ENCODE assay signal across 15 mouse cellular contexts in the genomic region with DNA sequence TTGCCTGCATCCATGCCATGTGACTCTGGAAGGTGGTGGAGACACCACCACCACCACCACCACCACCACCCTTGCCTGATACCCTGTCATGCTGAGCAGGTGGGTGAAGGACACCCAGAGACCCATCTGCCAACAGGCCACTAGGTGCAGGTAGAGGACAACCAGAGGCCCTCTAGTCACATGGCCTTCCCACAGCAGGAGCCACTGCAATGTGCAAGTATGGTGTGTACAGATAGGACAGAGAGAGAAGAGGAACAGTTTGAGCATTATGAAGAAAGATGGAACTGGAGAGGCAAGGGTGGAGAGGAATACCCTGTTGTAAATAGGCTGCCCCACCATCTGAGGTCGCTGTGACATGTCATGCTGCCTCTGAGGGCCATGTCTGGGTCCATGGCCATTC.
"Had no signal": no experiment of that assay in that cellular context is flagged by ENCODE, and none has a peak within 500 bp of the region (broad histone marks: within the 10 kb centered on the region; RNA-seq: fewer than 3 reads in every experiment).

No protein-coding gene starts in this region.

- H3K4me2 ChIP-seq: lung, embryonic 15.5 days; midbrain, embryonic 11.5 days; midbrain, embryonic 13.5 days; midbrain, embryonic 15.5 days; neural tube, embryonic 12.5 days had no signal

- H3K36me3 ChIP-seq: lung, embryonic 15.5 days; midbrain, embryonic 13.5 days; midbrain, embryonic 15.5 days; neural tube, embryonic 12.5 days had no signal

- ATAC-seq: lung, postnatal 0 days; midbrain, embryonic 13.5 days; midbrain, embryonic 15.5 days had no signal

- H3K9me3 ChIP-seq: lung, embryonic 15.5 days; midbrain, embryonic 13.5 days; midbrain, embryonic 15.5 days; neural tube, embryonic 12.5 days had no signal

- DNase-seq: lung, adult 2 months; lung, postnatal 14 days; lung, postnatal 36 days; right cerebral cortex, postnatal 14 days; thymus, adult 18-20 months; thymus, postnatal 14 days; thymus, postnatal 36 days had no signal

- H3K27ac ChIP-seq: lung, embryonic 15.5 days; macrophage; midbrain, embryonic 13.5 days; midbrain, embryonic 15.5 days; neural tube, embryonic 12.5 days had no signal

- H3K4me3 ChIP-seq: lung, embryonic 15.5 days; megakaryocyte, embryonic 14.5 days; midbrain, embryonic 13.5 days; midbrain, embryonic 15.5 days; neural tube, embryonic 12.5 days had no signal

- H3K9ac ChIP-seq: lung, embryonic 15.5 days; midbrain, embryonic 13.5 days; midbrain, embryonic 15.5 days; neural tube, embryonic 12.5 days had no signal
